Mouse (Mus musculus) forebrain, embryonic 11.5 days (tissue): ENCODE measurements around the gene Trpv2. TPM values are rescaled to one million over a fixed set of nuclear protein-coding genes. Genes with fewer than 3 reads are reported as not detected.
"Not testable (repeated sequence)": the region's sequence is repeated elsewhere in the genome, so short reads cannot be mapped to it uniquely, and the experiment has no call there.

ENCODE experiments used
- ATAC-seq: fragments of 200-750 bp; cut with Nextera tagmentation; replicated peaks from 2 replicates; pipeline ENCODE4 v1.8.0; 2017; ENCODE audit warnings: moderate TSS enrichment; ENCODE audit not compliant: low FRiP score
- DNase-seq: peaks from one replicate; pipeline ENCODE4 v3.0.0-alpha.2; 2017; ENCODE audit warnings: low spot score
- H3K27ac ChIP-seq: fragments of 300-500 bp; sonication (generic); 2 replicates; pipeline ENCODE4 v1.5.1; 2014; ENCODE audit warnings: low read depth, low read length
- H3K27me3 ChIP-seq: fragments of 300-500 bp; sonication (generic); 2 replicates; pipeline ENCODE4 v1.6.1; 2014; ENCODE audit warnings: mild to moderate bottlenecking, low read length, mixed read lengths; ENCODE audit not compliant: control insufficient read depth, insufficient read depth
- H3K36me3 ChIP-seq: fragments of 300-500 bp; sonication (generic); 2 replicates; pipeline ENCODE4 v1.6.1; 2014; ENCODE audit warnings: mild to moderate bottlenecking, low read length, moderate library complexity, mixed read lengths; ENCODE audit not compliant: control insufficient read depth, insufficient read depth
- H3K4me1 ChIP-seq: fragments of 300-500 bp; sonication (generic); replicated peaks from 2 replicates; pipeline ENCODE4 v1.6.1; 2014; ENCODE audit warnings: low read length, mixed read lengths; ENCODE audit not compliant: control insufficient read depth, insufficient read depth
- H3K4me2 ChIP-seq: fragments of 300-500 bp; sonication (generic); 2 replicates; pipeline ENCODE4 v1.6.1; 2014; ENCODE audit warnings: low read depth, mild to moderate bottlenecking, low read length, moderate library complexity, mixed read lengths; ENCODE audit not compliant: severe bottlenecking
- H3K4me3 ChIP-seq: fragments of 300-500 bp; sonication (generic); 2 replicates; pipeline ENCODE4 v1.5.1; 2014; ENCODE audit warnings: low read depth, low read length
- H3K9ac ChIP-seq: fragments of 300-500 bp; sonication (generic); 2 replicates; pipeline ENCODE4 v1.6.1; 2014; ENCODE audit warnings: low read length
- H3K9me3 ChIP-seq: fragments of 300-500 bp; sonication (generic); 2 replicates; pipeline ENCODE4 v1.6.1; 2016; ENCODE audit warnings: low read length, mixed read lengths; ENCODE audit not compliant: control insufficient read depth
- WGBS: fragments of 180-500 bp; shearing (Covaris S2); extraction: QIAGEN DNeasy Blood & Tissue Kit; methylation state at CpG from one replicate; pipeline ENCODE4 v1.1.7; 2014; 5-methylcytosine and 5-hydroxymethylcytosine counted together
- polyA plus RNA-seq: library from polyadenylated mRNA; unstranded; fragments of >200 nt; fragmentation: Nextera tagmentation; extraction: Ambion mirVana; gene quantifications from 2 replicates; pipeline ENCODE4 v1.2.1, GENCODE M21; 2014

The Trpv2 gene
- polyA plus RNA-seq, 1 experiment from 2014 or later, result 3.1 TPM

DNA sequence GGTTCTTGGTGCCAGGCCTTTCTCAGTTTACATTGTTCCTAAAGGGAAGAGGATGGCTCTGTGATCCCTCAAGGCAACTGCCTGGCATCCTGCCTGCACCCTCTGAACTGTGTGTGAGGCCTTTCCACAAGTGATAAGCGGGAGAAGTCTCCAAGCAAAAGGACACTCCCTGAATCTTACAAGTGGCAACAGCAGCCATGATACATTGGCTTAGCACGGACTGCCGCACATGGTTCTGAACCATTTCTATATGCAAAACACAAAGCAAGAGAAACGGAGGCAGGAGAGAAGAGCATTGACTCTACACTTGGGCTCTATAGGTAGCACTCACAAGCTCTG, 71.0 kb downstream of the Trpv2 start:
- no peak overlapping the region for H3K27ac ChIP-seq
- H3K4me3 ChIP-seq, result no peak overlapping the region
- DNase-seq, result no peak
- WGBS, result 87% methylated on average over 4 of the region's 4 CpGs
- H3K9ac ChIP-seq, result no peak overlapping the region
- no peaks in the 10 kb centered on the region for H3K36me3 ChIP-seq
- H3K4me2 ChIP-seq, result no peak overlapping the region
- no peaks in the 10 kb centered on the region for H3K27me3 ChIP-seq
- H3K4me1 ChIP-seq, result peaks cover 14% of the 10 kb centered on the region; the same call in 1 of the 2 replicates
- ATAC-seq, result no peak
- H3K9me3 ChIP-seq, result no peaks in the 10 kb centered on the region

DNA sequence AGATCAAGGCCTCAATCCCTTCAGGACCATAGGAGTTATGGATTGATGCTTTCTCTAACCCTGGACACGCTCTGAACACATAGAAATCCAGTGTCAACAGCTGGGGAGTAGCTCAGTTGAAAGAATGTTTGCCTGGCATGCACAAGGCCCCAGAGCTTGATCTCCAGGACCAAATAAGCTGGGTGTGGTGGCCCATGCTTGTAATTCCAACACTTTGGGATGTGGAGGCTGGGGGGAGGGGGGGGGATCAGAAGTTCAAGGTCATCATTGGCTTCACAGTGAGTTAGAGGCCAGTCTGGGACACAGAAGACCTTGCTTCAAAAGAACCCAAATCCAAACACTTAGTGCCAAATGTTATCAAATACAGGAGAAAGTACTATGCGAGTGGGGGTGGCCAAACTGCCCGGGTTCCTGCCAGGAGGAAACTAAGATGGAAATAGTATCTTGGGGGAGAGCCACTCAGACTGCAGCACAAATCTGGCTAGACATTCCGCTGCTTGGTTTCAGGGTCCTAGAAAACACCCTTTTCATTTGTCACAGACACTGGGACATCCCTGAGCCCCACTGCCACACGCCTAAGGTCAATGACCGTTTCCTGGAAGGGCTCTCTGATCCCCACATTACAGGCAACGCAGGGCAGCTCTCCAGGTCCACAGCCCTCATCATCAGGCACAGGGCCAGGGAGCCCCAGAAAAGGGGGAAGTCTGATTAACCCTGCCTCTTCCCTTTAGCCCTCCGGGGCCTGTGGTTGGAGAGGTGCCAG, 71.6 kb downstream of the Trpv2 start:
- no peak for DNase-seq
- Histone ChIP-seq H3K9ac (no peak overlapping the region), H3K4me3 (0 out of 2 replicates have a peak overlapping the region, but pooled peaks have one; percentile 5)

DNA sequence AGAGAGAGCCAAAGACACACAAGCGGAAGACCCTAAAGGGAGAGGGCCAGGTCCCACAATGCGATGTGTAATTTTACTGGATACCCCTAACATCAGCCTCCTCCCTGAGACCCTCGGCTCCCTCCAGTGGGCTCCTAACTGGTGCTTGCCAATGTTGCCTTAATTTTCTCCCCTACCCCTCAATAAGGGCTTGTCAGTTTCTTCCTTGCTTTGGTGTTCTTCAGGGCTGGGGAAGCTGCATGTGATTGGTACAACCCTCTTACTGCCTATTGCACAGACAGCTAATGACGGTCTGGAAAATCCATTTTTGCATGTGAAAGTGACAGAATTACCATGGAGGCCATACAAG, 72.2 kb downstream of the Trpv2 start:
- DNase-seq (no peak), ATAC-seq (no peak)
- H3K27me3 ChIP-seq, result no peaks in the 10 kb centered on the region
- H3K36me3 ChIP-seq, result no peaks in the 10 kb centered on the region
- no peak overlapping the region for H3K27ac ChIP-seq
- H3K9me3 ChIP-seq, result no peaks in the 10 kb centered on the region
- H3K4me2 ChIP-seq, result peak overlapping the region; percentile 98; the same call in 1 of the 2 replicates
- H3K9ac ChIP-seq, result no peak overlapping the region
- 73% methylated on average over 4 of the region's 4 CpGs for whole genome bisulfite sequencing
- peak overlapping the region; percentile 5; the same call in 1 of the 2 replicates for H3K4me3 ChIP-seq
- peaks cover 14% of the 10 kb centered on the region; the same call in 1 of the 2 replicates for H3K4me1 ChIP-seq

More for the DNA sequence above, 71.6 kb downstream of the Trpv2 start:
- ATAC-seq, result no peak
- no peaks in the 10 kb centered on the region for H3K9me3 ChIP-seq
- no peak overlapping the region for H3K27ac ChIP-seq
- WGBS, result 49% methylated on average over 8 of the region's 8 CpGs
- H3K4me1 ChIP-seq, result peaks cover 14% of the 10 kb centered on the region; the same call in 1 of the 2 replicates
- H3K27me3 ChIP-seq, result no peaks in the 10 kb centered on the region
- H3K4me2 ChIP-seq, result peak overlapping the region; percentile 98; the same call in 1 of the 2 replicates
- H3K36me3 ChIP-seq, result no peaks in the 10 kb centered on the region

DNA sequence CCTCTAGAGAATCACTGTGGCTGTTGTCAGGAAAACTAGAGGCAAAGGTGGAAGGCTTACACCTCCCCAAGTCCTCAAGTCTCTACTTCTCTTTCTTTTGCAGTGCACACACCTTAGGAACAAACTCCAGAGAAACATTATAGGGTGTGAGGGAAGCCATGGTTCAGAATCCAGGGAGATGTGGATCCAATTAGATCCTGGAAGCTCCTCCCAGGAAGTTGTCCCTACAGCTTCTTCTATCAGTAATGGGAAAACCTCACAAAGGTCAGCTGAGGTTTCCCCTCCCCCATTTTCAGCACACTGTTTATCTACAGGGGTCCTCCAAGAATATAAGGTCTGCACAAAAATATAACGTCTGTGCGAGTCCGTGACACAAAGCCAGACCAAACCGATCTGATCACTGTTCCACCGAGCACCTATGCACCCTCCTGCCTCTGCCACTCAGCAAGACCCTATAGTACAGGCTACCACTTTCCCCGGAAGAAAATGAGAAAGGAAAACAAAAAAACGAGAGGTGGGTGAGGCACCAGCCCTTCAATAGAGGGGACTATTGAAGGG, 72.8 kb downstream of the Trpv2 start:
- Histone ChIP-seq H3K4me2 (peak overlapping the region; percentile 98; the same call in 1 of the 2 replicates), H3K36me3 (no peaks in the 10 kb centered on the region), H3K9ac (no peak overlapping the region), H3K27me3 (no peaks in the 10 kb centered on the region), H3K27ac (no peak overlapping the region), H3K9me3 (no peaks in the 10 kb centered on the region), H3K4me1 (peaks cover 14% of the 10 kb centered on the region; the same call in 1 of the 2 replicates), H3K4me3 (peak overlapping the region; percentile 78)
- 54% methylated on average over 7 of the region's 7 CpGs for WGBS
- DNase-seq, result no peak
- ATAC-seq, result no peak

DNA sequence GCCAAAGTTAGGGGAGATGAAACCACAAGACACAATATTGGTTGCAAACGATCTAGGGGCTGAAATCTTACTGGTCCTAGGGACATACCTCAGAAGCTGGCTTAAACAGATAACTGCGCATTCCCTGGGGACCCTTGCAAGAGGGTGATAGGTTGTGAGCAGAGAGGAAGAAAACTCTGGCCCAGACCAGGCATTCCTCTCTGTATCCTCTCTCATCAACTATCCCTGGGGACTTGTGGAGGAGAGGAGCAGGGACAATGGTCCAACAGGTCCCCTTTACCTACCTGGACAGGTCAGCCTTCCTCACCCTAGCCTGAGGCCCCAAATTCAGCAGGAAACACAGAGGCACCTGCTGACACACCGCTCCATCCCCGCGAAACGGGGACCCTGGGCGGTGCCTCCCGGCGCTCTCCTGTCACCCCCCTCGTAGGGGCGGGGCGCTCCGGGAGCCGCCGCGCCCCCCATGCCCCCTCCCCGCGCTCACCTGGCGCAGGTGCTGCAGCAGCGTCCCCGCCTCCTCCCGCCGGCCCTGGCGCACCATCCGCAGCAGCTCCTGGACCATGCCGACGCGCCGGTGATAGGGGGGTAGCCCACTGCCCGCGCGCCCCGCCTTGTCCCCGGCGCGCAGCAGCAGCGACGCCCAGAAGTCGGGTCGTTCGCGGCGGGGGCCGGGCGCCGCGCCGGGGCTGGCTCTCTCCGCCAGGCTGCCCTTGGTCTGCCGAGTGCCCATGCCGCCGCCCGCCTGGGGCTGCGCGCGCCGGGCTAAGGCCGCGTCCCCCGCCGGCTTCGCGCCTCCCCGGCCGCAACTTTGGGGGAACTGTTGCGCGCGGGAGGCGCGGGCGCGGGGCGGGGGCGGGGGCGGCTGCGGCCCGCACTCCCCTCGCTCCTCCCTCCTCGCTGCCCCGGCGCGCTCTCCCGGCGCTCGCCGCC, 73.6 kb downstream of the Trpv2 start, which contains the start of gene Lrrc75a:
Gene Lrrc75a, minus strand, starts transcription at position 863 of the 930 bp plus-strand sequence.
- DNase-seq, result peak; percentile 83
- Histone ChIP-seq H3K9ac (peak within 1 kb of the TSS; percentile 86), H3K9me3 (no peaks in the 10 kb centered on the region), H3K4me3 (peak within 1 kb of the TSS; percentile 78), H3K27me3 (no peaks in the 10 kb centered on the region), H3K36me3 (no peaks in the 10 kb centered on the region), H3K27ac (no peak within 1 kb of the TSS), H3K4me1 (peaks cover 14% of the 10 kb centered on the region; the same call in 1 of the 2 replicates), H3K4me2 (peak within 1 kb of the TSS; percentile 98)
- WGBS, result 1% methylated on average over 63 of the region's 86 CpGs
- ATAC-seq, result peak; percentile 19

DNA sequence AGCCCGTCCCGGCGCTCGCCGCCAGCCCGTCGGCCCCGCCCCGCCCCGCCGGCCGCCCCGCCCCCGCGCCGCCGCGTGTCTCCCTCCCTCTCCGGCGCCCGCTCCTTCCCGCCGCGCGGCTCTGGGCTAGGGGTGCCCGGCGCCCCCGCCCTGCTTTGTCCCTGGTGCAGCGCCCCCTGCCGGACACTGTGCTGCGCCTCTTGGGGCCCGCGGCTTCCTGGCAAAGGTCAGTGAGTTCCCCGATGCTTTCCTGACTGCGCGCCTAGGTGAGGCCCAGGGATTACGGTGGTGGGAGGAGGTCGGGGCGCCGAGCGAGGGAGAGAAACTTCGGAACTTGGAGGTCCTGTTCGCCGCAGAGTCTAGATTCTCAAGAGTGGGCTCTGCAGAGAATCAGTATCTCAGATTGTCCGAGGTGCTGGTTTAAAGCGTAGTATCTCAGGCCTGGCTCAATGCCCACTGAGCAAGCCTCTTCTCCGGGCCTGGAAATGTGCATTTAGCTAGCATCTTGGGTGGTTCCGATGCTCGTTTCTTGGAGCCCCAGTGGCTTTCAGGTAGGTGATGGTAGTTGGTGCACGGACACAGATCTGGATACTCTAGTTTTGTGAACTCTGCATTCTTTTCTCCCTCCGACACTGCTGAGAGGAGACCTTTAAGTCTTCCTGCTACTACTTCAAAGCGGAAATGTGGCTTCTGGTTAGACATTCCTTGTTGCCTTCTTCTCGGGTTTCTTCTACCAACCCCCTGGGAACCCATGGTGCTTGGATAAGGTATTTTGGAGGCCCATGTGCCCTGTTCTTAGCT, 74.5 kb downstream of the Trpv2 start, which contains the start of gene Mmgt2:
Gene Mmgt2, plus strand, starts transcription at position 74 of the 801 bp plus-strand sequence.
- Histone ChIP-seq H3K4me1 (peaks cover 14% of the 10 kb centered on the region; the same call in 1 of the 2 replicates), H3K4me2 (peak within 1 kb of the TSS; percentile 98), H3K9ac (peak within 1 kb of the TSS; percentile 86), H3K27ac (no peak within 1 kb of the TSS), H3K9me3 (no peaks in the 10 kb centered on the region), H3K4me3 (peak within 1 kb of the TSS; percentile 78), H3K36me3 (no peaks in the 10 kb centered on the region), H3K27me3 (no peaks in the 10 kb centered on the region)
- WGBS, result 2% methylated on average over 49 of the region's 53 CpGs
- ATAC-seq (peak; percentile 90), DNase-seq (peak; percentile 99)

DNA sequence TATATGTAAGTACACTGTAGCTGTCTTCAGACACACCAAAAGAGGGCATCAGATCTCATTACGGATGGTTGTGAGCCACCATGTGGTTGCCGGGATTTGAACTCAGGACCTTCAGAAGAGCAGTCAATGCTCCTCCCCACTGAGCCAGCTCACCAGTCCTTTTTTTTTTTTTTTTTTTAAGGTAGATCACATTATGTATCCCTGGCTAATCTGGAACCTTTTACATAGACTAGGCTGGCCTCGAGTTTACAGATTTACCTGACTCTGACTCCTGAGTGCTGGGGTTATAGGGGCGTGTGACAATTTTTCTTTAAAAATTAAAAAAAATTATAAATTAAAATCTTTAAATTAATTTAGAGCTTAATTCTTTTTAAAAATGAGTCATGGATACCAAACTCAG, 75.5 kb downstream of the Trpv2 start:
- peak overlapping the region; percentile 98; the same call in 1 of the 2 replicates for H3K4me2 ChIP-seq
- not testable (repeated sequence) for H3K9ac ChIP-seq, ATAC-seq, H3K4me3 ChIP-seq, H3K9me3 ChIP-seq, DNase-seq, H3K27ac ChIP-seq, H3K36me3 ChIP-seq, H3K27me3 ChIP-seq
- H3K4me1 ChIP-seq, result peaks cover 14% of the 10 kb centered on the region; the same call in 1 of the 2 replicates
- WGBS, result 91% methylated on average over 4 of the region's 4 CpGs
